Mouse (Mus musculus) hindbrain, embryonic 15.5 days (tissue): ENCODE measurements around the gene Qrfpr. TPM values are rescaled to one million over a fixed set of nuclear protein-coding genes. Genes with fewer than 3 reads are reported as not detected.

Experiments used
- ATAC-seq: fragments of 200-750 bp; cut with Nextera tagmentation; 2 replicates; pipeline ENCODE4 v1.8.0; 2017; ENCODE audit warnings: low read depth, moderate number of reproducible peaks, moderate TSS enrichment; ENCODE audit not compliant: low FRiP score
- H3K27ac ChIP-seq: fragments of 300-500 bp; sonication (generic); replicated peaks from 2 replicates; pipeline ENCODE4 v1.5.1; 2015; ENCODE audit warnings: mild to moderate bottlenecking, inconsistent platforms
- H3K27me3 ChIP-seq: fragments of 300-500 bp; sonication (generic); 2 replicates; pipeline ENCODE4 v1.6.1; 2015; ENCODE audit warnings: control low read depth, inconsistent platforms
- H3K36me3 ChIP-seq: fragments of 300-500 bp; sonication (generic); 2 replicates; pipeline ENCODE4 v1.6.1; 2015; ENCODE audit warnings: control low read depth, inconsistent platforms
- H3K4me1 ChIP-seq: fragments of 300-500 bp; sonication (generic); replicated peaks from 2 replicates; pipeline ENCODE4 v1.6.1; 2015; ENCODE audit warnings: control low read depth, inconsistent platforms
- H3K4me2 ChIP-seq: fragments of 300-500 bp; sonication (generic); 2 replicates; pipeline ENCODE4 v1.6.1; 2015; ENCODE audit warnings: moderate library complexity, mild to moderate bottlenecking, inconsistent platforms
- H3K4me3 ChIP-seq: fragments of 300-500 bp; sonication (generic); 2 replicates; pipeline ENCODE4 v1.5.1; 2015; ENCODE audit warnings: mild to moderate bottlenecking, inconsistent platforms
- H3K9ac ChIP-seq: fragments of 300-500 bp; sonication (generic); 2 replicates; pipeline ENCODE4 v1.6.1; 2015; ENCODE audit warnings: inconsistent platforms
- H3K9me3 ChIP-seq: fragments of 300-500 bp; sonication (generic); 2 replicates; pipeline ENCODE4 v1.6.1; 2016; ENCODE audit warnings: control low read depth, inconsistent platforms
- WGBS: fragments of 180-500 bp; shearing (Covaris S2); methylation state at CpG from one replicate; pipeline ENCODE4 v1.1.7; 2015; 5-methylcytosine and 5-hydroxymethylcytosine counted together
- polyA plus RNA-seq: library from polyadenylated mRNA; unstranded; fragments of >200 nt; fragmentation: Nextera tagmentation; extraction: Ambion mirVana; gene quantifications from 2 replicates; pipeline ENCODE4 v1.2.1, GENCODE M21; 2015

The Qrfpr gene
- polyA plus RNA-seq, 1 experiment from 2014 or later, result 1.6 TPM

DNA sequence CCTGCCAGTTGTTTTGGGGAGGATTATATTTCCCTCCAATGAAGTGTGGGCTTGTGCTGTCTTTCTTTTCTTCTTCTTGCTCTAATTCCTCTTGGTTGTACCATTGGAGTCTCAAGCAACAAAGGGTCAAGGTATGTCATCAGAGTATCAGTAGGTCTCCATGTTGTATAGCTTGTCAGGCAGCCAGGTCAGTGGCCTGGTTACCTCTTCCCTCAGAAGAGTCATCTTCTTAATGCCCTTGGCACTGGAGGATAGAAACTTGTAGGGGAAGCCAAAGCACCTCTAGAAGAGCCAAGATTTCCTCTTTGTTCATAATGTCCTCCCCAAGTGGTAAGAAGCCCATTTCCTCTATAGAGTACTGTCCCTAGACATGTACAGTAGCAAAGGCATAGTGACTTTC lies 83.1 kb downstream of the Qrfpr start:
- no peak overlapping the region for H3K4me2 ChIP-seq
- no peak overlapping the region for H3K4me3 ChIP-seq

DNA sequence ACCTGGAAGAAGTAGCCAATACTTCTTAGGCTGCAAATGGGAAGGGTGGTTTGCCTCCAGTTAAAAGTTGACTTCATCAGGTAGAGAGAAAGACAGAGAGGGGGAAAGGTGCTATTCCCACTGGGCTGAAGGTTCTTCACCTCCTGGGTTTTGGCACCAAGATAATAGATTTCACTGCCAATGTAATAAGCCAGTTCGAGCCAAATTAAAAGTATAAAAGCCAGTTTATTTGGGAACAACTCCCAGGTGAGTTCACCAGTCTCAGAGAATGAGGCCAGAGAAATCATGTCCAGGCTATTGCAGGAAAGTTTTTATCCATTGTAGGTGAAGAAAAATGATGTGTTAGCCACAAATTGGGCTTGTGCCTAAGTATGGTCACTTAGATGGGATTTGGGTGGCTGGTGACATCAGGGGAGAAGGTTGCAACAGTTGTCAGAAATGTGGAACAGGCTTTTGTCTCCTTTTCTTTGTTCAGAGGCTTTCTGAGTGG lies 83.9 kb downstream of the Qrfpr start:
- no peak overlapping the region for H3K27ac ChIP-seq
- no peak overlapping the region for H3K4me2 ChIP-seq
- no peaks in the 10 kb centered on the region for H3K36me3 ChIP-seq
- no peak overlapping the region for H3K9ac ChIP-seq
- no peak overlapping the region for H3K4me3 ChIP-seq
- 74% methylated on average over 1 of the region's 1 CpGs for WGBS
- H3K27me3 ChIP-seq, result no peaks in the 10 kb centered on the region
- no peak for ATAC-seq
- no peaks in the 10 kb centered on the region for H3K4me1 ChIP-seq
- no peaks in the 10 kb centered on the region for H3K9me3 ChIP-seq

More for the DNA sequence above, 83.1 kb downstream of the Qrfpr start:
- H3K9me3 ChIP-seq, result no peaks in the 10 kb centered on the region
- H3K9ac ChIP-seq, result no peak overlapping the region
- no peaks in the 10 kb centered on the region for H3K4me1 ChIP-seq
- no peaks in the 10 kb centered on the region for H3K36me3 ChIP-seq
- H3K27ac ChIP-seq, result no peak overlapping the region
- no peak for ATAC-seq
- no peaks in the 10 kb centered on the region for H3K27me3 ChIP-seq

DNA sequence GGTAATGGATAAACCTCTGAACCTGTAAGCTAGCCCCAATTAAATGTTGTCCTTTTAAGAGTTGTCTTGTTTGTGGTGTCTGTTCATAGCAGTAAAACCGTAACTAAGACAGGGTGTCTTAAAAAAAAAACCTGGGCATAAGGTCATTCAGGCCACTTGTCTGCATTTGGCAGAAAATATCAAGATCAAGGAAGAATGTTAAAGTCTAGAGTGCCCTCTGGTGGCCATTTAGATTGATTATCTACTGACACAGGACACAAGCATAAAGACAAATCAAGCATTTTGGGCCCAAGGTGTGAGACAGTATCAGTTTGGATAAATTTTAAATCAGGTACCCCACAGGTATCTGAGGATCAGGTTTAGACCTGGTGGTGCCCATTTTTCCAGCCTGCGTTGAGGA lies 84.6 kb downstream of the Qrfpr start:
- H3K27ac ChIP-seq, result no peak overlapping the region
- no peak for ATAC-seq
- WGBS, result 53% methylated on average over 2 of the region's 2 CpGs

DNA sequence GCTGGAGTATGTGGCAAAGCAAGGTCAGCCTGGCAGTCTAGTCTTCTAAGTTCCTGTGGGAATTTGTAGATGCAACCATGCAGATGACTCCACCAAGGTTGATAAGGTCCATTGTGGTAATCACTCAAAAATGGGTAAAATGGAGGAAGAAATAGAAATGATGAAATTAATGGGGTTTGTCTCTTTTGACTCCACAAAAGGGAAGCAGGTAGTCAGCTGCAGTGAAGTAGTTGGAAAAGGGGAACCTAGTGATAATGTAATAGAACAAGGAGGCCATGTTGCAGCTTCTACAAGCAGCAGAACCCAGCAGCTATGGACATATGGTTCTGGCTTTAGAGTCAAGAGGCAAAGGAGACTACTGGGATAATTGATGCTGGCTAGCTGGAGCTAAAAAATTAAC lies 86.0 kb downstream of the Qrfpr start:
- ATAC-seq, result no peak
- no peak overlapping the region for H3K4me2 ChIP-seq
- H3K27me3 ChIP-seq, result no peaks in the 10 kb centered on the region
- H3K4me1 ChIP-seq, result no peaks in the 10 kb centered on the region
- no peak overlapping the region for H3K4me3 ChIP-seq
- no peaks in the 10 kb centered on the region for H3K36me3 ChIP-seq
- no peak overlapping the region for H3K9ac ChIP-seq
- no peaks in the 10 kb centered on the region for H3K9me3 ChIP-seq
- no peak overlapping the region for H3K27ac ChIP-seq

More for the DNA sequence above, 84.6 kb downstream of the Qrfpr start:
- no peaks in the 10 kb centered on the region for H3K36me3 ChIP-seq
- H3K9ac ChIP-seq, result no peak overlapping the region
- H3K4me2 ChIP-seq, result no peak overlapping the region
- H3K27me3 ChIP-seq, result no peaks in the 10 kb centered on the region
- H3K9me3 ChIP-seq, result no peaks in the 10 kb centered on the region
- H3K4me3 ChIP-seq, result no peak overlapping the region
- H3K4me1 ChIP-seq, result no peaks in the 10 kb centered on the region

Other genes starting within 250 kb of the Qrfpr start
- 28.5 and 29.0 TPM in 2 replicates for gene Mccc1, start 221.6 kb downstream of the Qrfpr start, polyA plus RNA-seq
- gene Ccdc144b, start 168.8 kb downstream of the Qrfpr start, polyA plus RNA-seq, result 0.03 TPM in 1 of 2 replicates, not detected in the other
- gene Acad9, start 156.3 kb downstream of the Qrfpr start, polyA plus RNA-seq, result 74.9 and 86.2 TPM in 2 replicates
- 15.3 and 15.5 TPM in 2 replicates for gene D3Ertd254e, start 71.3 kb downstream of the Qrfpr start, polyA plus RNA-seq